Mouse (Mus musculus) myocyte (in vitro differentiated cells): ENCODE measurements around the gene Gdf7. TPM values are rescaled to one million over a fixed set of nuclear protein-coding genes. Genes with fewer than 3 reads are reported as not detected.

ENCODE experiments used
- H3K27me3 ChIP-seq: one replicate; pipeline ENCODE4 v1.6.1; 2011; ENCODE audit not compliant: control insufficient read depth, insufficient read depth, insufficient read length
- H3K36me3 ChIP-seq: one replicate; pipeline ENCODE4 v1.6.1; 2011; ENCODE audit not compliant: control insufficient read depth, insufficient read depth
- H3K4me2 ChIP-seq: one replicate; pipeline ENCODE4 v1.6.1; 2011; ENCODE audit warnings: low read depth, control low read depth
- H3K4me3 ChIP-seq: one replicate; pipeline ENCODE4 v1.5.1; 2011; ENCODE audit warnings: mild to moderate bottlenecking, control low read depth, moderate library complexity
- H3K79me2 ChIP-seq: one replicate; pipeline ENCODE4 v1.6.1; 2011; ENCODE audit not compliant: control insufficient read depth, insufficient read depth
- H3ac ChIP-seq: one replicate; pipeline ENCODE4 v1.6.1; 2011; ENCODE audit not compliant: control insufficient read depth, insufficient read length
- CEBPB ChIP-seq: IDR thresholded peaks from 2 replicates; pipeline ENCODE4 v1.6.1; 2011; ENCODE audit warnings: mild to moderate bottlenecking, moderate library complexity; ENCODE audit not compliant: poor library complexity, insufficient read depth, severe bottlenecking
- E2F4 ChIP-seq: IDR thresholded peaks from one replicate; pipeline ENCODE4 v1.6.1; 2011; ENCODE audit warnings: mild to moderate bottlenecking, control low read depth, moderate library complexity; ENCODE audit not compliant: insufficient read depth
- MAX ChIP-seq: IDR thresholded peaks from one replicate; pipeline ENCODE4 v1.6.1; 2011; ENCODE audit warnings: low read depth, mild to moderate bottlenecking, control low read depth
- MYOD1 ChIP-seq, 3 experiments: IDR thresholded peaks; one replicate each; pipeline ENCODE4 v1.6.1; 2011; ENCODE audit warnings: control low read depth in 2 of 3, low read depth in 2 of 3, mild to moderate bottlenecking in 2 of 3, moderate library complexity in 1 of 3; ENCODE audit not compliant: insufficient read length in 2 of 3, control insufficient read depth in 1 of 3
- MYOG ChIP-seq, 3 experiments: IDR thresholded peaks; one replicate each; pipeline ENCODE4 v1.6.1; 2011; ENCODE audit warnings: control low read depth in 2 of 3, low read depth in 2 of 3, mild to moderate bottlenecking in 2 of 3; ENCODE audit not compliant: insufficient read length in 2 of 3, control insufficient read depth in 1 of 3, insufficient read depth in 1 of 3
- POLR2A ChIP-seq: IDR thresholded peaks from one replicate; pipeline ENCODE4 v1.6.1; 2011; ENCODE audit warnings: low read depth, mild to moderate bottlenecking, control low read depth, moderate library complexity; ENCODE audit not compliant: insufficient read length
- POLR2AphosphoS2 ChIP-seq: IDR thresholded peaks from one replicate; pipeline ENCODE4 v1.6.1; 2011; ENCODE audit warnings: low read depth, control low read depth; ENCODE audit not compliant: insufficient read length
- REST ChIP-seq: IDR thresholded peaks from one replicate; pipeline ENCODE4 v1.6.1; 2011; ENCODE audit warnings: mild to moderate bottlenecking, control low read depth, moderate library complexity; ENCODE audit not compliant: insufficient read depth, insufficient read length
- SRF ChIP-seq: IDR thresholded peaks from one replicate; pipeline ENCODE4 v1.6.1; 2011; ENCODE audit warnings: low read depth; ENCODE audit not compliant: control insufficient read depth, insufficient read length
- TCF12 ChIP-seq: IDR thresholded peaks from one replicate; pipeline ENCODE4 v1.6.1; 2011; ENCODE audit warnings: mild to moderate bottlenecking, control low read depth; ENCODE audit not compliant: poor library complexity, insufficient read depth, severe bottlenecking
- TCF3 ChIP-seq: IDR thresholded peaks from one replicate; pipeline ENCODE4 v1.6.1; 2011; ENCODE audit warnings: low read depth, control low read depth; ENCODE audit not compliant: insufficient read length
- USF1 ChIP-seq: IDR thresholded peaks from one replicate; pipeline ENCODE4 v1.6.1; 2011; ENCODE audit warnings: low read depth, mild to moderate bottlenecking, control low read depth, moderate library complexity
- polyA plus RNA-seq: library from polyadenylated mRNA; unstranded; fragments of >200 nt; fragmentation: generic; extraction: Trizol; gene quantifications from one replicate; pipeline ENCODE4 v1.2.1, GENCODE M21; 2012; ENCODE audit warnings: missing spikeins

Gdf7 gene
- polyA plus RNA-seq, 1 experiment, result 0.07 TPM

DNA sequence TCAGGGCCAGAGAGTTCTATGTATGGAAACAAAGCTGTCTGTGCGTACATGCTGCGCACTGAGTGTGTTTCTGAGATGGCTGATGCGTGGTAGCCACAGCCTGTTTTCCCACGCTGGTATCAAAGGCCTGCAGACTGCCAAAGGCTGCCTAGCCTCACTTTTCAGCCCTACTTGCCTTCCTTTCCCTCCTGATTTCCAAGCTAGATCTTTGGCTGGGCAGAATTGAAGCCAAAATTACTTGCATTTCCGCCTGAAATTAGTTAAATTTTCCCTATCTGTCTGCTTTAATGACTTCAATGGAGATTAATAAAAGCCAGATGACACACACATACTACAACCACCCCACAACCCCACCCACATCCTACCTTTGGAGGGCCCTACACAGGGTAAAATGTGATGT lies 1.2 kb downstream of the Gdf7 start:
- TF ChIP-seq SRF (no peak), POLR2AphosphoS2 (no peak), TCF12 (no peak), MYOG (IDR thresholded peaks at IDR 0.05; ENCODE audit: control insufficient read depth in 1 of 3, insufficient read depth in 1 of 3, insufficient read length in 2 of 3, low read depth in 2 of 3) (no peak), MAX (no peak), MYOD1 (IDR thresholded peaks at IDR 0.05; ENCODE audit: control insufficient read depth in 1 of 3, insufficient read length in 2 of 3, low read depth in 2 of 3) (no peak), CEBPB (no peak), POLR2A (no peak), E2F4 (no peak), USF1 (no peak)
- Histone ChIP-seq H3K4me3 (no peak overlapping the region), H3ac (no peak overlapping the region), H3K27me3 (no peaks in the 10 kb centered on the region), H3K4me2 (no peak overlapping the region), H3K36me3 (no peaks in the 10 kb centered on the region), H3K79me2 (no peaks in the 10 kb centered on the region)

DNA sequence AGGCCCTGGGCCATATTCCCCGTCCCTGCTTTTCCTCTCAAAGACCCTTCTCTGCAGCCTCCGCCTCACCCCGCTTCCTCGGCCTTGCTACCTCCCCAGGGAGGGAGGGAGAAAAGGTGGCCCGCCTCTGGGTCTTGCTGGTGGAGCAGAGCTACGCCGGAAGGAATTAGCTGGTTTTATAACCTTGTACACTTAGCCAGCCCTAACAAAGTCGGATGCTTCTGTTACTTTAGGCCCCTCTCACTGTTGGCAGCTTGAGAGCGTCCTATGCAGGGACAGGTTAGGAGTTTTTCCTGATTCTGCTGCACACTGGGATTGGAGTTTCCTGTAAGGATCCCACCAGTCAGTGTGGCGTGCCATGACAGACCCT lies 1.7 kb downstream of the Gdf7 start:
- no peaks in the 10 kb centered on the region for H3K79me2 ChIP-seq
- H3ac ChIP-seq, result no peak overlapping the region
- H3K36me3 ChIP-seq, result no peaks in the 10 kb centered on the region
- H3K4me2 ChIP-seq, result no peak overlapping the region
- no peaks in the 10 kb centered on the region for H3K27me3 ChIP-seq
- no peak for TF ChIP-seq POLR2A
- TF ChIP-seq MYOD1 (IDR thresholded peaks at IDR 0.05; ENCODE audit: control insufficient read depth in 1 of 3, insufficient read length in 2 of 3, low read depth in 2 of 3), result no peak
- TF ChIP-seq MYOG (IDR thresholded peaks at IDR 0.05; ENCODE audit: control insufficient read depth in 1 of 3, insufficient read depth in 1 of 3, insufficient read length in 2 of 3, low read depth in 2 of 3), result no peak
- TF ChIP-seq USF1, result no peak
- no peak for TF ChIP-seq TCF12
- no peak for TF ChIP-seq CEBPB
- TF ChIP-seq REST, result no peak
- no peak for TF ChIP-seq SRF
- TF ChIP-seq MAX, result no peak
- TF ChIP-seq POLR2AphosphoS2, result no peak
- TF ChIP-seq E2F4, result no peak
- no peak overlapping the region for H3K4me3 ChIP-seq

DNA sequence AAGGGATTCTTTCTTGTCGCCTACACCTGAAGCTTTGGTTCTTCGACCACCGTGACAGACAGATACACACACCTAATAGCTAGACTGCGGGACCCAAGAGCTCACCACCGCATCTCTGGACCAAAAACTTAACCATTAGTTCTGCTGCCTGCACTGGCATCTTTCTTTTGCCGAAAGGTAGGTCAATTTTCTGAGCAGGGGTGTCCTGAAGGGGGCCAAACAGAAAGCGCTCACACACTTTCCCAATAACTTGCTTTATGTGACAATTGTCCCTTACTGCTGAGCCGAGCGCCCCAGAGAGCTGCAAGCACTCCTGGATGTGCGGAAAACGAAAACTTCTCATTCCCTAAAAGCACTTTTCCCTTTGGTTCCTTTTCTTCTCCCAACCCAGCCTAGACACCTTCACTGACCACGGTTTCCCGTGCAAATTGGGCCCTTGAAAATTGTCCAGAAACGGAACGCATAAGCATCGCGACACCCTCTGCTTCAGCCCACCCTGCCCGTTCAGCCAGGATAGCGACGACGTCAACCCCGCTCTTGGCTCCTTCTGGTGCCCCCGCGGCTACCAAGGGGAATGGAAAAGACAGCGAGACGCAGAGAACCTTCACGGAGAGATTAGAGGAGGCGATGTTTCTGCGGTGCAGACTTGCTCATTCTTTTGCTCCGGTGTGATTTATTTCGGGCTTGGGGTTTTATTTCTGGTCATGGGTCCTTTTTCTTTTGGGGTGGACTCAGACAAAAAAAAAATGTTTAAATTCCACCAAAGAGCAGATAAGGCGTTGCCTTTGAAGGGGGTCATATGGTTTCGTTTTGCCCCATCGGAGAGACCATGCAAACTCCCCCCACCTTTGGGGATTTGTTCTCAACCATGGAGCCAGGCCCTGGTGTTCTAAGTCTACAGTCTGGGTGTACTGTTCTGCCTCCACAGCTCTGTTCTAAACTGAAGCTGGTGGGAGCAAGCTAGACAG lies 2.3 kb downstream of the Gdf7 start:
- Histone ChIP-seq H3K36me3 (no peaks in the 10 kb centered on the region), H3K4me2 (no peak overlapping the region), H3K4me3 (no peak overlapping the region), H3ac (no peak overlapping the region), H3K27me3 (no peaks in the 10 kb centered on the region), H3K79me2 (no peaks in the 10 kb centered on the region)
- TF ChIP-seq POLR2A (no peak), E2F4 (no peak), TCF12 (no peak), USF1 (no peak), MAX (no peak), MYOG (IDR thresholded peaks at IDR 0.05; ENCODE audit: control insufficient read depth in 1 of 3, insufficient read depth in 1 of 3, insufficient read length in 2 of 3, low read depth in 2 of 3) (no peak), POLR2AphosphoS2 (no peak), MYOD1 (IDR thresholded peaks at IDR 0.05; ENCODE audit: control insufficient read depth in 1 of 3, insufficient read length in 2 of 3, low read depth in 2 of 3) (no peak), CEBPB (no peak), TCF3 (no peak), SRF (no peak), REST (no peak)

DNA sequence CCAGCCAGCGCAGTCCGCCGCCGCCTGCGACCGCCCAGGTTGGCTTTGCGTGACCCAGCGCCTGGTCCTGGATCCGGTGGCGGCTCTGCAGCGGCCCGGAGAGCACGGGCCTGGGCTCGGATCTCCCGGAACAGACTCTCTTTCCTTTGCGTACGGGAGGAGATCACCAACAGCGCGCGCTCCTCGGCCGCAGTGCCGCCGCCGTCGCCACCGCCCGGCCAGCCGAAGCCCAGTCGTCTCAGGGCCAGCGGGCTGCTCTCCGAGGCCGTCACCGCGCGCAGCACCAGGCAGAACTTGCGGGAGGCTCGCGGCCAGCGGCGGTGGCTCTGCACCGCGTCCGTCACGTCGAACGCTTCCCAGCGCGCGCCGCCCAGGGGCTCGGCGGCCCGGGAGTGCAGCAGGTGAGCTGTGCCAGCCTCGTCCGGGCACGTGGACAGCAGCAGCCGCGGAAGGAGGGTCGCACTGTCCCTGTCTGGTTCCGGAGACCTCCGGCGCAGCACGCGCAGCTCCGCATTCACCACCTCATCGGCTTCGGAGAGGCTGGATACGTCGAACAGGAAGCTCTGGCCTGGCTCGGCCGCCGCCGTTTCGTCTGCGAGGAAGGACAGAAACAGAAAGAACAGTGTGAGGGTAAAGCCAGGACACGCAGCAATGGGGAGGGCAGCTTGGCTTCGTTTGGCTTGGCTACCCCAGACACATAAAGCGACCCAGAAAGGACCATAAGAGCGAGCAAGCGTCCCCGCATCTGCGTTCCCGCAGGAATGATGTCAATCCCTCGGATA lies 3.2 kb downstream of the Gdf7 start:
- TF ChIP-seq TCF3 (no peak), E2F4 (no peak), TCF12 (no peak), MYOG (IDR thresholded peaks at IDR 0.05; ENCODE audit: control insufficient read depth in 1 of 3, insufficient read depth in 1 of 3, insufficient read length in 2 of 3, low read depth in 2 of 3) (peak in 1 of 3 experiments; percentile 2), USF1 (no peak)
- H3ac ChIP-seq, result no peak overlapping the region

More for the DNA sequence above, 3.2 kb downstream of the Gdf7 start:
- no peaks in the 10 kb centered on the region for H3K36me3 ChIP-seq
- no peaks in the 10 kb centered on the region for H3K79me2 ChIP-seq
- no peak overlapping the region for H3K4me3 ChIP-seq
- no peak overlapping the region for H3K4me2 ChIP-seq
- no peaks in the 10 kb centered on the region for H3K27me3 ChIP-seq
